Mouse (Mus musculus) B cell, adult 2 months (primary cell): Measurements from ENCODE around the gene Slc7a4.
"Not testable (repeated sequence)": the region's sequence is repeated elsewhere in the genome, so short reads cannot be mapped to it uniquely, and the experiment has no call there.

Experiments used
- DNase-seq, 2 experiments: peaks; one replicate each; pipeline ENCODE4 v3.0.0; 2022

Gene Slc7a4

GRCm38 (mm10) chr16:17561128-17561750, 21.8 kb downstream of the Slc7a4 start, which contains the start of gene Lrrc74b:
Gene Lrrc74b, minus strand, starts transcription at chr16:17561247.
- no peak for DNase-seq

- DNase-seq = no peak
These were observed 23.5 kb downstream of the Slc7a4 start for GRCm38 (mm10) chr16:17559396-17560027.

- DNase-seq = no peak
These were observed 24.2 kb downstream of the Slc7a4 start for GRCm38 (mm10) chr16:17558811-17559210.

- DNase-seq = peak; percentile 80 to 82
These were observed 25.0 kb downstream of the Slc7a4 start for GRCm38 (mm10) chr16:17557947-17558480.

- DNase-seq = no peak
These were observed 26.1 kb downstream of the Slc7a4 start for GRCm38 (mm10) chr16:17556907-17557306.

- no peak for DNase-seq
These were observed 26.8 kb downstream of the Slc7a4 start for GRCm38 (mm10) chr16:17556180-17556579.

GRCm38 (mm10) chr16:17554702-17555101, 28.3 kb downstream of the Slc7a4 start:
- not testable (repeated sequence) for DNase-seq

DNA sequence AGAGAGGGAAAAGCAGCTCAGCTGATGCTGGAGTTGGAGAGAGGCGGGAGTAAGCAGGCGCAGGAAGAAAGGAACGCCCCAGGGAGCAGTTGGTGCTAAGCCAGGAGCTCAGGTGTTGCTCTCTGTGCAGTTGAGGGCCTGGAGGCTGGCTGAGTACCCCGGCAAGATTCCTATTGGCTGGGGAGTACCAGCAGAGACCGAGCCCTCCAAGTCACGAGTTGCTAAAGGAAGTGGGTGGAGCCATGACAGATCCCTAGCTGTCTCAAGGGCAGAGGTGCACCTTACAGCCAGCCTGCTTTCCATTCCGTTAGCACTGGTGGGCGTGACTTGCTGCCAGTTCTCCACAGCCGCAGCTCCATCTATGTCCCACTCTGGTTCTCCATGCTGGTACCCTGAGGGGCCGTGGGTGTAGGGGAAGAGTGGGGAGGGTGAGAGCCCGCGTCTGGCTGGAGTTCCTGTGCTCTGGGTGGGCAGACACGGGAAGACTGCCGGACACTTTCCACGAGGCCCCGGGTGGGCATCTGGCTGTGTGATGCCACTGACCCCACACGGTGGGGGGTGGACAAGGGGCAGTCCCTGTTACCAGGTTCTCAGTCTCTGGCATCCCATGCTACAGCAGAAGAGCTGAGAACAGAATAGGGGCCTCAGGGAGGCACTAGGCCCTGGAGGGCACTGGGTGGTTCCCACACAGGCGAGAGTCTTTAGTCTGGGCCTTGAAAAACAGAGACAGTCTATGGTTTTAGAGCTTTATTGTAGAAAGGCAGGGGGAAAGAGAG, 28.9 kb downstream of the Slc7a4 start:
- peak; percentile 61 to 67 for DNase-seq

GRCm38 (mm10) chr16:17552837-17553236, 30.2 kb downstream of the Slc7a4 start:
- no peak for DNase-seq

- DNase-seq = no peak
These were observed 40.4 kb downstream of the Slc7a4 start for GRCm38 (mm10) chr16:17542632-17543031.

DNA sequence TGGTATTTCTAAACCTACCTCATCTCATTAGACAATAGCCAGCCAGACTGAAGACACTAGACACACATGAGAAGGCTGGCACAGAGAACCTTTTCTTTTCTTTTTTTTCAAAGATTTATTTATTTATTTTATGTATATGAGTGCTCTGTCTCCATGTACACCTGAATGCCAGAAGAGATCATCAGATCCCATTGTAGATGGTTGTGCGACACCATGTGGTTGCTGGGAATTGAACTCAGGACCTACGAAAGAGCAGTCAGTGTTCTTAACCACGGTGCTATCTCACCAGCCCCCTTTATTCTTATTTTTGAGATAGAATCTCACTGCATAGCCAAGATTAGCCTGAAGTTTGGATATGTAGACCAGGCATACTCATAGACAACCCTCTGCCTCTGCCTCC, 46.4 kb downstream of the Slc7a4 start:
- peak; percentile 42 for DNase-seq

GRCm38 (mm10) chr16:17532676-17533329, 50.2 kb downstream of the Slc7a4 start:
- no peak for DNase-seq

DNA sequence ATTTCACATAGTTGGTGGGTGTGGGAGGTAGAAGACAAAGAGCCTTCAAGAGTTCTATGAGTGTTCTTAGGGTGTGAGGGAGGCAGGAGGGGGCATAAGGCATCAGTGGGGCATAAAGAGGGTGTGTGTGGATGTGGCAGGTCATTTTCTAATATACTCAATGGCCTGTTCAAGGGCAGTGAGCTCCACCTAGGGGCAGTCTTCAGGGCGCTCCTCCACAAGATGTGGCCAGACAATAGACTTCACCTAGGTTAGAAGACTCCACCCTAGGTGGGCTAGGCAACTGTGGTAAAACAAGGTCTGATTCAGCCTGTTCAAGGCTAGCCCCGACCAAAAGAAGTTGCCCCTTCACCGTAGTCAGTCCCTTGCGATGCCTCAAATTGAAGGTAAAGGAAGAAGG, 50.7 kb downstream of the Slc7a4 start:
- peak; percentile 26 to 40 for DNase-seq

DNA sequence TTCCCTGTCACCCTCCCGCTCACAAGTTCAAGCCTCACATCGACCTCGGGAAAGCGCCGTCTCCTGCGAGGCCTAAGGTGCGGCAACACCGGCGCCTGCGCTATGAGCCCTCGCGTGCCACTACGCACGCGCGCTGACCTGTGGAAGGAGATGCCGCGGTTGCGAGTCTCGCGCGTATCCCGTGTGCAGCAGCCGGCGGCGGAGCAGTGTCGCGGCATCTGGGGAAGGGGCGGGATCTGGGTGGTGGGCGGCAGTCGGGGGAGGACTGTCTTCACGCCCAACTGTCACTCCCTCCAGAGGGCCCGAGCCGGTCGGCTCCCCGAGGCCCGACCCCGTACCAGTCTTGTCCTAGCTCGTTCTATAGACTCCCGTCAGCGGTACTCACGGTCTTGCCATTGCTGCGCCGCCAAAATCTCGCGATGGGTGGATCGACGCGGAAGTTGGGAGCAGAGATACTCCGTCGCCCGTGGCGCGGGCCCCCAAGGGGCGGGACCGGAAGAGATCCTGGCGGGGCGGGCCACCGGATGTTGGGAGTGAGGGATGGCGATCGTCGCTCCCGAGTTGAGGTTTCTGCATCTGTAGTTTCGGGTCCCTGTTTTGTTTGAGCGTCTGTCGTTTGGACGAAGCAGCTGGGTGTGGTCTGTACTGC, 52.2 kb downstream of the Slc7a4 start, which contains the start of gene Thap7:
Gene Thap7, minus strand, starts transcription at position 497 of the 649 bp plus-strand sequence.
- peak; percentile 94 to 96 for DNase-seq

DNA sequence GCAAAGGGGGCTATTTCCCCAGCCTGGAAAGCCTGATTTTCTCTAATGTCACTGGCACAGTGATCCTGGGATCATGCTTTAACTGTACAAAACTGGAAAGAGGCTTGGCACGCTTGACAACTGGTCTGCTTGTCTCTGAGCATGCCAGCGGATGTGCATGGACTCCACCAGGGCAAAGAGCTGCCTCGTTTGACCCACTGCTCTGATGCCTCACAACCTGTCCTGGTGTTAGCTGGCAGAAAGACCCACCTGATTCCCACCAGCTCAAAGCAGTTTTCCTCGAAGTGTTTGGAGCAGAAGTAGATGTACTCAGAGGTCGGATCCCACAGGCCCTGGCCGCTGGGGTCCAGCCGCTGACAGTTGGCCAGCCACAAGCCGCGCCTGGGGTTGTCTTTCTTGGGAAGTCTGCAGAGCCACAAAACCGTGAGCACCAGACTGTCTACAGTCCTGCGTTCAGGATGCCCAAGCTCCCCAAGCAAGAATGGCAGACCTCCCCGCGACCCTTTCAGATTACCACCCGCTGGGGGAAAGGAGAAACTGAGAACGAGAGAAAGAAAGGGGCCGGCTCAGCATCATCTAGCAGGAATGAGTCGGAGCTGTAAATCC, 52.9 kb downstream of the Slc7a4 start:
- no peak for DNase-seq

GRCm38 (mm10) chr16:17528276-17528675, 54.7 kb downstream of the Slc7a4 start:
- no peak for DNase-seq

GRCm38 (mm10) chr16:17527606-17528005, 55.4 kb downstream of the Slc7a4 start:
- no peak for DNase-seq

- no peak for DNase-seq
These were observed 56.8 kb downstream of the Slc7a4 start for GRCm38 (mm10) chr16:17526223-17526622.

DNA sequence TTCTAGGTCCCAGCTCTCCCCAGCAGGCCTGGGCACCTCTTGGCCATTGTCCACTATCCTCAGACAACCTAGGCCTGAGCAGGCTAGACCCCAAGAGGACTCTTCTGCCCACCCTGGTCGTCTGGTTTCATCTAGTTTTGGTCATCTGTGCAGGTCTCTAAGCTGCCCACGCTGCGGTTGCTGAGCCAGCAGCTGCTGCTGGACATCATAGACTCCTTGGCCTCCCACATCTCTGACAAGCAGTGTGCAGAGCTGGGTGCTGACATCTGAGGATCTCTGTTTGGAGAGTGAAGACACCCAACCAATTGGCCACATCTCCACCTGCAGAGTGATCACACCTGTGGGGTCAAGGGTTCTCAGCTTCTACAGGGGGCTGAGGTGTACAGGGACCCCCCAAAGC, 57.5 kb downstream of the Slc7a4 start:
- no peak for DNase-seq

DNA sequence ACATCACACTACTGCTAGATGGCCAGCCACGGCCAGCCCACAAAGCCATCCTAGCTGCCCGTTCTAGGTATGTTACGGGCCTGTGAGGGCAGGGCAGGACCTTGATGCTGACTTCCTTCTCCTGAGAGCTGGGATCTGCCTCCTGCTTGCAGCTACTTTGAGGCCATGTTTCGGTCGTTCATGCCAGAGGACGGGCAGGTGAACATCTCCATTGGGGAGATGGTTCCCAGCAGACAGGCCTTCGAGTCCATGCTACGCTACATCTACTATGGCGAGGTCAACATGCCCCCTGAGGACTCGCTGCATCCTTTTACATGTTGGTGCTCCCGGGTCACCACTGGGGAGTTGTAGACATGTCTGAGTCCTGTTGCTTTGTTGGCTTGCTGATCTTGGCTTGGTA, 58.9 kb downstream of the Slc7a4 start:
- no peak for DNase-seq
